ENCODE assay signal across 22 mouse cellular contexts in genomic region chr12:46814820-46815219, GRCm38 (mm10). TPM values are rescaled to one million over a fixed set of nuclear protein-coding genes. Genes with fewer than 3 reads are reported as not detected.
DNase-seq lines count a peak whose midpoint lies in the region; ATAC-seq lines count a peak whose summit lies in the region.
"Had no signal": no experiment of that assay in that cellular context is flagged by ENCODE, and none has a peak within 500 bp of the region (broad histone marks: within the 10 kb centered on the region; RNA-seq: fewer than 3 reads in every experiment).

No protein-coding gene starts in this region.

- no peak overlapping the region for H3K27ac ChIP-seq in hindbrain, embryonic 11.5 days (ENCODE audit: low read depth, low read length)
- H3K27ac ChIP-seq in hindbrain, embryonic 10.5 days: no peak overlapping the region
- peak overlapping the region; percentile 100 for H3K27ac ChIP-seq in hindbrain, embryonic 15.5 days (replicated peaks)
- H3K27ac ChIP-seq in midbrain, embryonic 14.5 days (replicated peaks; ENCODE audit: low read depth, low read length): peak overlapping the region; percentile 68
- H3K27ac ChIP-seq in neural tube, embryonic 15.5 days (replicated peaks): peak overlapping the region; percentile 74
- H3K27ac ChIP-seq: embryonic facial prominence, embryonic 12.5 days; heart, embryonic 10.5 days; kidney, postnatal 0 days; liver, embryonic 14.5 days had no signal

- H3K9ac ChIP-seq in hindbrain, embryonic 11.5 days (ENCODE audit: low read depth, low read length): no peak overlapping the region
- H3K9ac ChIP-seq in hindbrain, embryonic 15.5 days: peak overlapping the region; percentile 35
- H3K9ac ChIP-seq in midbrain, embryonic 14.5 days (replicated peaks; ENCODE audit: low read length): peak overlapping the region; percentile 99
- H3K9ac ChIP-seq in neural tube, embryonic 15.5 days (replicated peaks): peak overlapping the region; percentile 41; the same call in 1 of the 2 replicates
- H3K9ac ChIP-seq: embryonic facial prominence, embryonic 12.5 days; liver, embryonic 14.5 days had no signal

- H3K27me3 ChIP-seq in hindbrain, embryonic 11.5 days (ENCODE audit: control insufficient read depth, insufficient read depth, low read length): no peaks in the 10 kb centered on the region
- no peaks in the 10 kb centered on the region for H3K27me3 ChIP-seq in hindbrain, embryonic 10.5 days (ENCODE audit: insufficient read depth, poor library complexity, severe bottlenecking)
- no peaks in the 10 kb centered on the region for H3K27me3 ChIP-seq in hindbrain, embryonic 15.5 days
- H3K27me3 ChIP-seq in midbrain, embryonic 14.5 days (ENCODE audit: control insufficient read depth, insufficient read depth, low read length): no peaks in the 10 kb centered on the region
- H3K27me3 ChIP-seq in neural tube, embryonic 15.5 days (replicated peaks): no peaks in the 10 kb centered on the region
- H3K27me3 ChIP-seq: embryonic facial prominence, embryonic 12.5 days had no signal

- no peaks in the 10 kb centered on the region for H3K9me3 ChIP-seq in hindbrain, embryonic 11.5 days (ENCODE audit: control insufficient read depth, low read length)
- H3K9me3 ChIP-seq in hindbrain, embryonic 10.5 days: no peaks in the 10 kb centered on the region
- H3K9me3 ChIP-seq in hindbrain, embryonic 15.5 days: no peaks in the 10 kb centered on the region
- H3K9me3 ChIP-seq in midbrain, embryonic 14.5 days (ENCODE audit: control insufficient read depth, low read length): no peaks in the 10 kb centered on the region
- no peaks in the 10 kb centered on the region for H3K9me3 ChIP-seq in neural tube, embryonic 15.5 days (replicated peaks)
- H3K9me3 ChIP-seq: embryonic facial prominence, embryonic 12.5 days; heart, embryonic 10.5 days had no signal

- H3K4me2 ChIP-seq in hindbrain, embryonic 11.5 days (replicated peaks; ENCODE audit: low read depth, low read length): no peak overlapping the region
- H3K4me2 ChIP-seq in hindbrain, embryonic 15.5 days: peak overlapping the region; percentile 57
- peak overlapping the region; percentile 73 for H3K4me2 ChIP-seq in midbrain, embryonic 14.5 days (ENCODE audit: low read length)
- peak overlapping the region; percentile 65 for H3K4me2 ChIP-seq in neural tube, embryonic 15.5 days
- H3K4me2 ChIP-seq: embryonic facial prominence, embryonic 12.5 days had no signal

- H3K36me3 ChIP-seq in hindbrain, embryonic 11.5 days (ENCODE audit: control insufficient read depth, insufficient read depth, low read length): no peaks in the 10 kb centered on the region
- H3K36me3 ChIP-seq in hindbrain, embryonic 10.5 days: peaks cover 3% of the 10 kb centered on the region; the same call in 1 of the 2 replicates
- H3K36me3 ChIP-seq in hindbrain, embryonic 15.5 days: no peaks in the 10 kb centered on the region
- H3K36me3 ChIP-seq in midbrain, embryonic 14.5 days (ENCODE audit: control insufficient read depth, insufficient read depth, low read length): 0 out of 2 replicates have a peak, but pooled peaks cover 4% of the 10 kb centered on the region
- no peaks in the 10 kb centered on the region for H3K36me3 ChIP-seq in neural tube, embryonic 15.5 days
- H3K36me3 ChIP-seq: embryonic facial prominence, embryonic 12.5 days; heart, embryonic 10.5 days had no signal

- no peak for DNase-seq in hindbrain, embryonic 11.5 days (ENCODE audit: low spot score)
- no peak for DNase-seq in hindbrain, embryonic 10.5 days (ENCODE audit: low spot score)
- peak; percentile 56 for DNase-seq in midbrain, embryonic 14.5 days
- DNase-seq in ovary, postnatal 36 days (ENCODE audit: low spot score): no peak
- DNase-seq in heart, adult 9 months (ENCODE audit: low spot score in 2 of 2): no peak
- DNase-seq in embryo, embryonic 11 days: no peak
- DNase-seq: adrenal gland, adult 2 months; B cell, adult 2 months; cerebellum, adult 9-10 months; gastrocnemius, postnatal 36 days; kidney, adult 11 months; layer of hippocampus, postnatal 36 days; retina, postnatal 1 day; right cerebral cortex, postnatal 4 days; thymus, adult 2 months had no signal

- no peaks in the 10 kb centered on the region for H3K4me1 ChIP-seq in hindbrain, embryonic 11.5 days (replicated peaks; ENCODE audit: control insufficient read depth, insufficient read depth, low read length)
- peaks cover 14% of the 10 kb centered on the region for H3K4me1 ChIP-seq in hindbrain, embryonic 10.5 days (replicated peaks)
- 0 out of 2 replicates have a peak, but pooled peaks cover 3% of the 10 kb centered on the region for H3K4me1 ChIP-seq in hindbrain, embryonic 15.5 days (replicated peaks)
- H3K4me1 ChIP-seq in midbrain, embryonic 14.5 days (ENCODE audit: control insufficient read depth, insufficient read depth, low read length): peaks cover 5% of the 10 kb centered on the region; the same call in 1 of the 2 replicates
- no peaks in the 10 kb centered on the region for H3K4me1 ChIP-seq in neural tube, embryonic 15.5 days
- H3K4me1 ChIP-seq: embryonic facial prominence, embryonic 12.5 days; heart, embryonic 10.5 days had no signal

- WGBS in hindbrain, embryonic 11.5 days: 82% methylated on average over 4 of the region's 4 CpGs
- WGBS in hindbrain, embryonic 10.5 days: 86% methylated on average over 4 of the region's 4 CpGs
- 57% methylated on average over 4 of the region's 4 CpGs for WGBS in hindbrain, embryonic 15.5 days
- WGBS in midbrain, embryonic 14.5 days: 59% methylated on average over 4 of the region's 4 CpGs
- 64% methylated on average over 4 of the region's 4 CpGs for WGBS in neural tube, embryonic 15.5 days

- ATAC-seq in hindbrain, embryonic 11.5 days (ENCODE audit: low FRiP score): no peak
- ATAC-seq in hindbrain, embryonic 15.5 days (ENCODE audit: low FRiP score, low read depth): no peak
- no peak for ATAC-seq in midbrain, embryonic 14.5 days (ENCODE audit: low FRiP score, low TSS enrichment)
- ATAC-seq in neural tube, embryonic 15.5 days (ENCODE audit: low FRiP score): no peak

- 0 out of 2 replicates have a peak overlapping the region, but pooled peaks have one; percentile 10 for H3K4me3 ChIP-seq in hindbrain, embryonic 11.5 days (ENCODE audit: low read depth, low read length)
- H3K4me3 ChIP-seq in hindbrain, embryonic 10.5 days: no peak overlapping the region
- peak overlapping the region; percentile 77 for H3K4me3 ChIP-seq in hindbrain, embryonic 15.5 days
- H3K4me3 ChIP-seq in midbrain, embryonic 14.5 days (replicated peaks; ENCODE audit: low read depth, low read length): peak overlapping the region; percentile 73
- H3K4me3 ChIP-seq in neural tube, embryonic 15.5 days (replicated peaks): peak overlapping the region; percentile 80
- H3K4me3 ChIP-seq: embryonic facial prominence, embryonic 12.5 days; erythroblast, embryonic 14.5 days; heart, embryonic 10.5 days had no signal

RNA-seq across cellular contexts. Expression of gene Nova1, which starts 3.9 kb away (rescaled TPM):
- 26.5 and 31.0 TPM in 2 replicates for polyA plus RNA-seq in hindbrain, embryonic 11.5 days (2014; fragmentation: Nextera tagmentation; extraction: Ambion mirVana)
- 9.9 and 17.6 TPM in 2 replicates for polyA plus RNA-seq in hindbrain, embryonic 10.5 days (2016; fragmentation: Nextera tagmentation; extraction: Ambion mirVana)
- 78.4 and 82.0 TPM in 2 replicates for polyA plus RNA-seq in hindbrain, embryonic 15.5 days (2015; fragmentation: Nextera tagmentation; extraction: Ambion mirVana)
- 147 and 148 TPM in 2 replicates for polyA plus RNA-seq in midbrain, embryonic 14.5 days (2014; fragmentation: Nextera tagmentation; extraction: Ambion mirVana)
- polyA plus RNA-seq in neural tube, embryonic 15.5 days (2015; fragmentation: Nextera tagmentation; extraction: Ambion mirVana): 84.1 and 110 TPM in 2 replicates
- polyA plus RNA-seq: erythroblast, embryonic 14.5 days had no signal

Comparison
In these comparisons a context has a peak if more than half of its experiments do, and no peak if none do; other contexts are left out.
1. H3K27ac ChIP-seq: peak in hindbrain, embryonic 15.5 days (single experiment), midbrain, embryonic 14.5 days (single experiment) and neural tube, embryonic 15.5 days (single experiment); none in hindbrain, embryonic 11.5 days (single experiment) and hindbrain, embryonic 10.5 days (single experiment).